Mouse (Mus musculus): ENCODE measurements around the gene Nppc. TPM values are rescaled to one million over a fixed set of nuclear protein-coding genes. Genes with fewer than 3 reads are reported as not detected.

Gene Nppc
- polyA plus RNA-seq, 1 experiment from 2014 or later: 0.64 TPM

DNA sequence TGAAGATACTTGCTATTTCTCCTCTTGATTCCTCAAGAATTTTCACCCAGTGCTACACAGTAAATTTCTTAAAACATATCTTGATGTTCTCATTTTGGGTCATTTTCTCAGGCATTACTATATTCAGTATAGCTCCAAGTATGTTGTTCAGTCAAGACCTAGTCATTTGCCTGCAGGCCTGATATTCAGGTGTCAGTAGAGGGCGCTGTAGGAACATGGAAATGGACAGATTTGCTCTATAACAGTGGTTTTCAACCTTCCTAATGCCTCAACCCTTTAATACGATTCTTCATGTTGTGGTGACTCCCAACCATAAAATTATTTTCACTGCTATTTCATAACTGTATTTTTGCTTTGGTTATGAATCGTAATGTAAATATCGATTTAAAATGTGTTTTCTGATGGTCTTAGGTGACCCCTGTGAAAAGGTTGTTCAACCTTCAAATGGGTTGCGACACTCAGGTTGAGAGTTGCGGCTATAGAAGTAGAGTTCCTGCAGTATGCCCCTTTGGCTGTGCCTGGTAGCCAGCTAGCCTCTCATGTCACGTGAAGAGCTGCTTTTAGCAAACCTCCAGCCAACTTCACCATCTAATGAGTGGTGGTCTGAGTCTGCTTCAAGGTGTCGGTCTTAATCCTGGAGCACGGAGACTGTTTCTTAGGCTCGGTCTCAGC is 51.8 kb downstream of the Nppc start:
- no peak overlapping the region for H3K4me2 ChIP-seq (replicated peaks)
- H3K27me3 ChIP-seq (replicated peaks): no peaks in the 10 kb centered on the region
- H3K4me1 ChIP-seq (replicated peaks): no peaks in the 10 kb centered on the region
- no peak overlapping the region for H3K4me3 ChIP-seq (replicated peaks)
- 62% methylated on average over 10 of the region's 10 CpGs for WGBS
- H3K36me3 ChIP-seq: no peaks in the 10 kb centered on the region
- H3K27ac ChIP-seq: no peak overlapping the region
- ATAC-seq: no peak; the same call in 1 of the 2 replicates
- H3K9ac ChIP-seq: no peak overlapping the region
- H3K9me3 ChIP-seq: no peaks in the 10 kb centered on the region

Other genes with a start within 250 kb of the Nppc start
- 0.27 and 0.36 TPM in 2 replicates for gene Nmur1, start 244.3 kb downstream of the Nppc start, polyA plus RNA-seq (2015; fragmentation: Nextera tagmentation; extraction: Ambion mirVana)
- not detected in 2 replicates for gene Tex44, start 244.2 kb downstream of the Nppc start, polyA plus RNA-seq (2015; fragmentation: Nextera tagmentation; extraction: Ambion mirVana)
- 2,151 and 2,475 TPM in 2 replicates for gene Ptma, start 143.8 kb downstream of the Nppc start, polyA plus RNA-seq (2015; fragmentation: Nextera tagmentation; extraction: Ambion mirVana)
- gene Pde6d, start 87.9 kb downstream of the Nppc start, polyA plus RNA-seq (2015; fragmentation: Nextera tagmentation; extraction: Ambion mirVana): 45.8 and 56.6 TPM in 2 replicates
- gene Cops7b, start 87.7 kb downstream of the Nppc start, polyA plus RNA-seq (2015; fragmentation: Nextera tagmentation; extraction: Ambion mirVana): 32.3 and 33.0 TPM in 2 replicates
- 19.0 and 20.7 TPM in 2 replicates for gene Dis3l2, start 33.2 kb upstream of the Nppc start, polyA plus RNA-seq (2015; fragmentation: Nextera tagmentation; extraction: Ambion mirVana)

Data from intestine, embryonic 15.5 days (tissue).